Mouse (Mus musculus) telencephalon, adult 2 months (tissue): ENCODE data around the gene Gm29609.

Source experiments
- DNase-seq: peaks from one replicate; pipeline ENCODE4 v3.0.0-alpha.2; 2011; ENCODE audit warnings: low read depth, low spot score

Gene Gm29609

DNA sequence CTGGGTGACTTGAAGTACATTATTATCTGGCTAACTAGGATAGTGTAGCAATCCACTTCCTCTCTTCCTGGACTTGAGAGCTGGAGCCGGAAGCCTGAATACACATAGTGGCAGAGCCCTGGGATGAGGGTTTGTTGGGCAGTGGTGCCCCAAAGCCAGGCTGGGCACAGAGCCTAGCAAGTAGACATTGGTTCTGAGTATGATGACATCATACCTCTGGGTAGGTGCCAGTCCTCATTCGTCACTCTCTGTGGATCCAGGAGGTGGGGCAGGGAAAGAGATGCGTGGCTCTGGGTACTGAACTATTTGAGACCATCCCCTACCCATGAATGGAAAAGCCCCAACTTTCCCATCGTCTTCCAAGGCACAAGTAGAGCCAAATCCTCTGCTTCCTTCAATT is 29.9 kb downstream of the Gm29609 start:
- DNase-seq: no peak

DNA sequence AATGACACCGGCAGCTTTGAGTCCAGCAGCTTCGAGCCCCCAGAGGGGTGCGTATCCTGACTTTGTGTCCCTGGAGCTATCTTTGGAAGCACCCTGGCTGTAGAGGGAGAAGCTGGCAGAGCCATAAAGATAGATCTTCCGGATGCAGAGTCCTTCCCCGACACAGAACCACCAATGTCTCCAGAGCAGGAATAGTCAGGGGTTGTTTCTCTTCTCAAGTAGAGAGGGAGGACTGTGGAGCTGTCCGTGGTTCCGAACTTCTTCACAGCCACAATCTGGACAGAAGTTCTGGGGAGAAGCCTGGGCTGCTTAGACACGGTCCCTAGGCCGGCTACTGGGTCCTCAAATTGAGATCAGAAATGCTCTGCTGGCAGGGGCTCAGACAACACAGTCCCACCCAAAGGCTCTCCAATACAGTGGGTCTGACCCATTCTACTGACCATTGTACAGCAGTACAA is 40.7 kb downstream of the Gm29609 start:
- no peak for DNase-seq

DNA sequence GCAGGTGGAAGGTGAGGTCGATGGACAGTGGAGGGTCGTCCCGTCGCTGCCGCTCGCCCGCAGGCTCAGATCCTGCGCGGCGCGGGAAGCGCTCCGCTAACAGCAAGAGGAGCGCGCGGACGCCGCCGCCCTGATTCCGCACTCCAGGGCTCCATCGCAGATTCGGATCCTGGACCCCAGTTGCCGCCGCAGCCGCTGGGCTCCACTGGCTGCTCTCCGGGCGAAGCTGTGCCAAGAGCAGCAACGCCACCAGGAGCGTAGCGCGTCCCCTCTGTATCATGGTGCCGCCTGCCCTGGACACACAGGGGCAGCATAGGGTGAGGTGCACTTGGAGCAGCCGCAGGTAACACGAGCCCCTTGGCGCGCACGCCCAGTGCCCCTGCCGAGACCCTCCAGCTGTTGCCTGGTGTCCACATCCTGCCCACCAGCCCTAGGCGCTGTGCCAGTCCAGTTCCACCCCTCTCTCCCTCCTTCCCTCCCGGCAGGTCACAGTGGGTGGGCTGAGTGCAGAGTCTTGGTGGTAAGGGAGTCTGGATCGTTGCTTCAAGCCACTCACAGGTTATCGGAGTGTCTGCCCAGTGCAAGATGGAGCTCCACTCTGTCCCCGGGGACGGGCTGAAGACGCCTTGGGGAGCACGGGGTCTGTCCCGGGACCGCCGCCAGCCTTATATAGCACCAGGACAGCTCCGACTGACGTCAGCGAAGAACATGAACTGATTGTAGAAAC is 41.3 kb downstream of the Gm29609 start, which contains the start of gene Ucn:
Ucn (minus strand) TSS at position 589 of the 727 bp plus-strand sequence.
- no peak for DNase-seq

DNA sequence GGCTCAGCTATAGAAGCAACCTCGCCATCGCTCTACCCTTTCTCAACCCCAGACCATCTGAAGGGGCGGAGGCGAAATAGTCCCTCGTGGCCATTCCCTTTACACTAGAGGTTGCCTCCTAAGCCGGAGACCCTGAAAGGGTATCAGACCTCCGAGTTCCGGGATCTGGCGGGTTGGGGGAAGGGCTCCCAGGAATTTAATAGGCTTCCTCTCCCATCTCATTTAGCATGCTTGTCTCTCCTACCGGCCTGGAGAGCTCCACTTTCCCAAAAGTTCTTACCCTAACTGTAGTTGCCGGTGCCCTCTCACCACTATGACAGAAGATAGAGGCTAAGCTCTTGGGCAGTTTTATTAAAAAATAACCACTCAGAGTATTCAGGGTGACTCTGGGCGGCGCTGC is 42.1 kb downstream of the Gm29609 start:
- no peak for DNase-seq

DNA sequence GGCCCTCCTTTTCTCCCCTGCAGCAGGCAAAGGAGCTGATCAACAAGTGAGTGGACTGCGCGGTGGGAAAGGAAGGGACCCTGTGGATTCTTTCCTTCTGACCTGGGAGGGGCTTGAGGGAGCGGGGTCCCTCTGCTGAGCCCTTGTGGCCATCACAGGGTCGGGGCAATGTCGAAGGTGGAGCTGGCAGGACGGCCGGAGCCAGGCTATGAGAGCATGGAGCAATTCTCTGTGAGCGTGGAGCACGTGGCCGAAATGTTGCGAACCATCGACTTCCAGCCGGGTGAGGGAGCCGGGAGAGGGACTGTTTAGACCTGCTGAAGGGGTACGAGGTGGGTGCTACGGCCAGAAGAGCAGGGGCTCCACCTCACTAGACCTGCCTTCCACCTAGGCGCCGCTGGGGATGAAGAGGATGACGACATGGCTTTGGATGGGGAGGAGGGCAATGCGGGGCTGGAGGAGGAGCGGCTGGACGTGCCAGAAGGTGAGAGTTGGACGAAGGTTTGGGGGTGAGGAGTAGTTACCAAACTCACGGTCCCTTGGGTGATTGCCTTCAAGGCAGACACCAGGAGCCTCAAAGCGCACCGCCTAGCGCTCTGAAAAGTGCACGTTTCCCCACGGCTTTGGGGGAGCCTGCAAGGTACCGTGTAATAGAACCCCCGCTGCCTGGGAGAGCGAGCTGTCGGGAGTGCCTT is 42.8 kb downstream of the Gm29609 start:
- DNase-seq: no peak

DNA sequence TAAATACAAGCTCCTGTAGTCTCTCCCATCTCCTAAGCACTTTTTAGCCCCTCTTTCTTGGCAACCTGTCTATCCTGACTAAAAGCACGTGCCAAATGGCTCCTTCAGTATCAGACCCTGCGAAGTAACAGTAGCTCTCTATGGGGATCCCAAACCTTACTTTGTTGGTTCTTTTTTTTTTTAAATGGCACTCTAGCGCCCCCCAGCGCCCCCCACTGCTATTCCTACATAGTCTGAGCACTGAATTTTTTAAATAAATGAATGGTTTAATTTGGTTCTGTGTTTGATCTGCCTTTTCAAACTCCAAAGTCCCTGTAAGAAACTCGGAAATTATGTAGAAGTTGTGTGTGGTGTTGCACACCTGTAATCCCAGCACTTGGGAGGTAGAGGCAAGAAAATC is 53.7 kb downstream of the Gm29609 start:
- no peak for DNase-seq

DNA sequence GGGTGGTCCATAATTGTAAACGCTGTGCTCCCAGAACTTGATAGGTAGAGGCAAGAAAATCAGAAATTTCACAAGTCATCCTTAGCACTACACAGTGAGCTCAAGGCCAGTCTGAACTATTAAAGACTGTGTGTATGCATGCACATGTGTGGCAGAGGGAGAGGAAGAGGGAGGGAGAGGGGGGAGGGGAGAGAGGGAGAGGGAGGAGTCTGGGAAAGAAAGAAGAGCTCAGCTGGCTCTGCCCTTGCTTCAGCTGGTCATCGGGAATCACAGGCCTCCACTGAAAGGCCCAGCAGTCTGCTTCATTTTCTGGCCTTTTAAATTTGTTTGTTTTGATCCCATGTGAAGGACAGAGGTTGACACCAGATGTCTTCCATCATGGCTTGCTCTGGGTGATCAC is 56.2 kb downstream of the Gm29609 start:
- no peak for DNase-seq

DNA sequence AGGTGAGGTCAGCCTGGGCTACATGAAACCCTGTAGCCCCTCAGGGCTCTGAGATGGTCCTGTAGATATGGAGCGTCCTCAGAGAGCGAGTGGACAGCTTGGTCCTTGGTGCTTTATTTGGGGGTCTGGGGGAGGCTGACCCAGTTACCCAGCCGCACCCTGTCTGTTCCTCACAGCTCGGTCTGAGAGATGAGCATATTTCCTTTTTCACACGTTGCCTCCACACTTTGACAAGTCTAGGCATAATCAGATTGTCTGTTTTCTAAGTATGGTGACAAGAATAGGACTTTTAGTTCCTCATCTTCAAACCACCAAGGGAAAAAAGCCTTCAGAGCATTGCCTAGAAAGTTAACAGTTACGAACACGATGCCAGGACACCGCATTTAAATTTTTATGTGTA is 58.6 kb downstream of the Gm29609 start:
- peak; percentile 80 for DNase-seq

DNA sequence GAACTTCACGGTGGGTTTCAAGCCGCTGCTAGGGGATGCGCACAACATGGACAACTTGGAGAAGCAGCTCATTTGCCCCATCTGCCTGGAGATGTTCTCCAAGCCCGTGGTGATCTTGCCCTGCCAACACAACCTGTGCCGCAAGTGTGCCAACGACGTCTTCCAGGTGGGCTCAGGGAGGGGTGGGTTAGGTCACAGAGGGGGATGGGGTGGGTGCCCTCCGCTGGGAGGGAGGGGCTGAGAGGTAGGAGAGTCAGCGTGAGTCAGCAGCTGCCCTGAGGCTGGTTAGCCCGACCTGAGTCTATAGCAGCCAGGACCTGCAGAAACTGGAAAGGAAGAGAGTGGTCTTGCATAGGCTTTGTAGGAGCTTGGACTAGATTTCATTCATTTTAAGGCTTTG is 62.8 kb downstream of the Gm29609 start:
- no peak for DNase-seq

DNA sequence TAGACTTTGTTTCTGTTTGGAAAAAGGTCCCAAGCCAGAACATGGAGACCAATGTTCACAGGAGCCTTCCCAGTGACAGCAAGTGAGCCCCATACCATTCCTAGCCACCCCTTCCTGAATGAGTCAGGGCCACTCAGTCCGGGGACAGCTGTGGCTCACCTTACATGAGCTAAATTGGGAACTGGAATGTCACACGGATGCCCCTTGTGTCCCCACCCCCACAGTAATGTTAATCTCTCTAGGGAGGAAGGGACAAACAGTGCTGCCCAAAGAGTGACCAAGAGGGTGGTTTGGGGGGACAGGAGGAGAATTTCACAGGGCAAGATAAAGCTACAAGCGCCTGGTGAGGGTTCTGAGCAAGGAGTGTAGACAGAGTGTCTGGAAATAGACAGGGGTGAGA is 63.4 kb downstream of the Gm29609 start, which contains the start of gene Trim54:
Trim54 (plus strand) TSS at position 359 of the 400 bp plus-strand sequence.
- DNase-seq: no peak

DNA sequence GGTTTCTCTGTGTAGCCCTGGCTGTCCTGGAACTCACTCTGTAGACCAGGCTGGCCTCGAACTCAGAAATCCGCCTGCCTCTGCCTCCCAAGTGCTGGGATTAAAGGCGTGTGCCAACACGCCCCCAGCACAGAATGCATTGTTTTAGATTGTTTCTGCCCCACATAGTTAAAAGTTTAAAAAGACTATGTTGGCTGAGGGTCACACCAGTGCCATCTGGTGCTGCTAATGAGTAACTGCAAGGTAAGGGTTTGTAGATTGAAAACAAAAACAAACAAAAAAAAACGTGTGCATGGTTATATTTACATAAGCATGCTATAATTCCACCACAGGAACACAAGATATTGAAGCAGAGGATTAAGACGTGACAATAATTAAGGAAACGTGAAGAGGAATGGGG is 68.9 kb downstream of the Gm29609 start:
- DNase-seq: no peak

DNA sequence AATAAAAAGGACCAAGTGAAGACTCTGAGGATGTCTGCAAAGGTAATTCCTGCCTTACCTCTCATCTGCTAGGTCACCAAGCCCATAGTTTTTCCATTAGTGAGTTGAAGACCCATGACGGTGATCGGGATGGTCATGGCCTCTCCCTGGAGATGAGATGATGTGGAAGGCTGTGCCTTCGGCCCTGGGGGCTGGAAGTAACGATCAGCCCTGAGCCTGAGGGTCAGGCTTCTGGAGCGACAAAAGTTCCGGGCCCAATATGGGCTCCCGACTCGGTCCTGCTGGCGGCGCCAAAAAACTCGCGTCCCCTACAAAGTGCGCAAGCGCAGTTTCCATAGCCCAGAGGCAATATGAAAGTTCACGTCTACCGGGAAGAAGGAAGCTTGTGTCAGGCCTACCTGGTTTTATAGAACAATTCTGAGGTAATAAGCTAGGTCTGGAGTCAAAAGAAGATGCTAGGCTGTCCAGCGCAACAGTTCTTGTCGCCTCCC is 71.7 kb downstream of the Gm29609 start, which contains the start of gene Slc30a3:
Slc30a3 (minus strand) TSS at position 238 of the 491 bp plus-strand sequence.
- DNase-seq: no peak

DNA sequence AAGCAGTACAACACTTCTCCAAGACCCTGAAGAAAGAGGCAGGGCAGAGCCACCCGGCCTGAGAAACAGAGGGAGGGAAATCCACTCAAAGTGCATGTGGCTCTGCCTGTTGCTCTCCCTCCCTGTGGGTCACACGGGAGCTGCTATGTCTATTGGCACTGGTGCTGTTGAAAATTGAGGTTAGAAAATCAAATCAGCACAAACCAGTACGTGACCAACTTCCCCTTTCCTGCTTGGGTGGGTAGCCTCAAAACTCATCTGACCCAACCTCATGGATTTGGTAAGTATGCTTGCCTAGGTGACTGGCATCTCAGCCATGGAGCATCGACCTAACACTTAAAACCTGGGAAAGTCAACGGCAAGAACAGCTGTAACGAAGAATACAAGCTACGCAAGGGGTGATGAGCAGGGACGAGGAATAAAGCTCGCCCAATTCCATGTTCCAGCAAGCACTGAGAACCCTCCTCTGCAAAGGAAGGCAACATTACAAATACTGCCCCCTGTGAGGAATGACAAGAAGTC is 73.8 kb downstream of the Gm29609 start, which contains the start of gene Dnajc5g:
Dnajc5g (plus strand) TSS at position 472 of the 522 bp plus-strand sequence.
- DNase-seq: no peak

DNA sequence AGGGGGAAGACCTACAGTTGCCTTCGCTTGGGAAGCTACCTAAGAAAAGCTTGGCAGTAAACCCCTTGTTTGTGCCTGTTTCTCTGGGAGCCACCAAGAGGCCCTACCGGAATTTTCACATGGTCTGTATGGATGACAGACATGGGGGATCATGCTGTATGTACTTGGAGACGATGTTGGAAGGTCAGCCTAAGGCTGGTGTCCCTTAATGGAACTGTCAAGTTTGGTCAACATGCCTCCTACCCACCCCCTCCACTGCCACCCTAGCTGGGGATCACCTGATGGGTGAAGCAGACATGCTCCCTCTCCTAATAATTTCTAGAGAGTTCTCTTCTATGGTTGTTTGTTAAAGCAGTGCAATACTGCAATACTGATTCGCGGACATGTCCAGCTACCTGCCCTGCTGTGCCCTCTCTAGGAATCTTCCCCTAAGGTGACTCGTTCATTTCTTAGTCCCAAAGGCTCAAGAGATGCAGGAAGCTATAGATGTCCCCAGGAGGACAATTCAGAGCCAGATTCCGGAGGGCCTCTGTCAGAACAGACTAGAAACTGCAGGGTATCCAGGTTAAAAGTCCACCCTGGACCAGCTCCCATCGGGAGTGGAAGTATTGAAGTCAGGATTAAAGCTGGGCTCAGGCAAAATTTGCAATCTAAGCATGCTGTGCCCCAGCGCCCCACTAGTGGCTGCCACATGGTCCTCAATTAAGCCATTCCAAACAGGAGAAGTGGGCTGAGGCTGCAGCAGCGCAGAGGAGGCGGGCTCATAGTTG is 83.8 kb downstream of the Gm29609 start:
- no peak for DNase-seq

DNA sequence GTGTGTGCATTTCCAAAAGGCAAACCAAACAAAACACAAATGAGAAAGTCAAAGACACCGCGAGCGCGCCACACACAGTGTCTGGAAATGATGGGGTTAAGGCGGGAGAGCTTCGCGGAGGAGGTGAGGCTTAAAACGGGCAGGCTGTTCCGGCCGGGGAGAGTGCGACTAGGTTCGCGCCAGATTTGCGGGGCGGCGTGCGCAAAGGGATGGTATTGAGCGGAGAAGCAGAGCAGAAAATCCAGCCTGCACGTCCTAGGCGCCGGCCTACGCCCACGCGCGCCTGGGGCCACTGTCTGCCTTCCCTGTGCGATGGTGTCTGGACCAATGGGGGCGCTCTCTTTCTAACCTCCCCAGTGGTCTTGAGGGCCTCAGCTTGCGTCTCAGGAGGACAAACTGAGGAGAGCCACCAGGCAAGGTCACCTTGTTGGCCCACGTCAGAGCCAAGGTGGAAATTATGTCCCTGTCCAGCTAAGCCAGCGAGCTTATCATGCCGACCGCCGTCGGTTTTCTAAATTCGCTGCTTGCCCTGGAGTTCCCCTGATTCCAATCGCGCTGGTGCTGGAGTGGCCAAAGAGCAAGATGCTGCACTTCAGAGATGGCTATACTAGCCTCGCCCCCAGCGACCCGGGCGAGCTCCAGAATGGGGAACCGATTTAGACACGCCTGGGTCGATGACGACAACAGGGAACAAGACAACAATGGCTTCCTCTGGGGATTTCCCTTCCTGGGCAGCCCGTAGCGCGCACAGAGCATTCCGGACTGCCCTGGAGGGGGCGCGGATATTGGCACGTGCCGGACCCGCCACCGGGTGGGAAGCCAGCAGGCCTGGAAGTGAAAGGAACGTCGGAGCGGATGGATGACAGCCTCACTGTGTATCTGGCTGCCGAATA is 84.7 kb downstream of the Gm29609 start:
- DNase-seq: no peak
